Mouse (Mus musculus) lung, postnatal 0 days (tissue): ENCODE data around the gene Celsr1. TPM values are rescaled to one million over a fixed set of nuclear protein-coding genes. Genes with fewer than 3 reads are reported as not detected.
A peak's percentile ranks its signal among the peaks of the same experiment; 100 is the strongest.

Source experiments
- ATAC-seq: fragments of 200-750 bp; cut with Nextera tagmentation; 2 replicates; pipeline ENCODE4 v1.8.0; 2017; ENCODE audit warnings: moderate library complexity
- DNase-seq: peaks from one replicate; pipeline ENCODE4 v3.0.0-alpha.2; 2016; ENCODE audit warnings: low spot score
- H3K27ac ChIP-seq: fragments of 300-500 bp; sonication (generic); 2 replicates; pipeline ENCODE4 v1.5.1; 2014; ENCODE audit warnings: antibody characterized with exemption, mild to moderate bottlenecking, low read length, mixed read lengths
- H3K27me3 ChIP-seq: fragments of 300-500 bp; sonication (generic); replicated peaks from 2 replicates; pipeline ENCODE4 v1.6.1; 2014; ENCODE audit warnings: low read length, mixed read lengths; ENCODE audit not compliant: insufficient read depth
- H3K36me3 ChIP-seq: fragments of 300-500 bp; sonication (generic); 2 replicates; pipeline ENCODE4 v1.6.1; 2014; ENCODE audit warnings: low read length, mixed read lengths; ENCODE audit not compliant: insufficient read depth
- H3K4me1 ChIP-seq: fragments of 300-500 bp; sonication (generic); 2 replicates; pipeline ENCODE4 v1.6.1; 2014; ENCODE audit warnings: antibody characterized with exemption, low read depth, low read length, mixed read lengths; ENCODE audit not compliant: insufficient read depth
- H3K4me2 ChIP-seq: fragments of 300-500 bp; sonication (generic); replicated peaks from 2 replicates; pipeline ENCODE4 v1.6.1; 2014; ENCODE audit warnings: low read depth, mild to moderate bottlenecking, low read length, moderate library complexity, mixed read lengths
- H3K4me3 ChIP-seq: fragments of 300-500 bp; sonication (generic); 2 replicates; pipeline ENCODE4 v1.5.1; 2014; ENCODE audit warnings: low read depth, low read length
- H3K9ac ChIP-seq: fragments of 300-500 bp; sonication (generic); replicated peaks from 2 replicates; pipeline ENCODE4 v1.6.1; 2014; ENCODE audit warnings: low read depth, mild to moderate bottlenecking
- H3K9me3 ChIP-seq: fragments of 300-500 bp; sonication (generic); 2 replicates; pipeline ENCODE4 v1.6.1; 2016; ENCODE audit warnings: low read length, mixed read lengths
- CTCF ChIP-seq: IDR thresholded peaks from 2 replicates; pipeline ENCODE4 v1.5.1; 2016; ENCODE audit warnings: antibody characterized with exemption, mild to moderate bottlenecking
- EP300 ChIP-seq: IDR thresholded peaks from 2 replicates; pipeline ENCODE4 v1.6.1; 2016; ENCODE audit warnings: antibody characterized with exemption, mild to moderate bottlenecking, control low read depth
- WGBS: fragments of 180-500 bp; shearing (Covaris S2); extraction: QIAGEN DNeasy Blood & Tissue Kit; methylation state at CpG from one replicate; pipeline ENCODE4 v1.1.7; 2014; 5-methylcytosine and 5-hydroxymethylcytosine counted together
- polyA plus RNA-seq: library from polyadenylated mRNA; unstranded; fragments of >200 nt; fragmentation: Nextera tagmentation; extraction: Ambion mirVana; gene quantifications from 2 replicates; pipeline ENCODE4 v1.2.1, GENCODE M21; 2015

Celsr1 gene
- polyA plus RNA-seq, 1 experiment from 2014 or later, result 2.1 TPM

DNA sequence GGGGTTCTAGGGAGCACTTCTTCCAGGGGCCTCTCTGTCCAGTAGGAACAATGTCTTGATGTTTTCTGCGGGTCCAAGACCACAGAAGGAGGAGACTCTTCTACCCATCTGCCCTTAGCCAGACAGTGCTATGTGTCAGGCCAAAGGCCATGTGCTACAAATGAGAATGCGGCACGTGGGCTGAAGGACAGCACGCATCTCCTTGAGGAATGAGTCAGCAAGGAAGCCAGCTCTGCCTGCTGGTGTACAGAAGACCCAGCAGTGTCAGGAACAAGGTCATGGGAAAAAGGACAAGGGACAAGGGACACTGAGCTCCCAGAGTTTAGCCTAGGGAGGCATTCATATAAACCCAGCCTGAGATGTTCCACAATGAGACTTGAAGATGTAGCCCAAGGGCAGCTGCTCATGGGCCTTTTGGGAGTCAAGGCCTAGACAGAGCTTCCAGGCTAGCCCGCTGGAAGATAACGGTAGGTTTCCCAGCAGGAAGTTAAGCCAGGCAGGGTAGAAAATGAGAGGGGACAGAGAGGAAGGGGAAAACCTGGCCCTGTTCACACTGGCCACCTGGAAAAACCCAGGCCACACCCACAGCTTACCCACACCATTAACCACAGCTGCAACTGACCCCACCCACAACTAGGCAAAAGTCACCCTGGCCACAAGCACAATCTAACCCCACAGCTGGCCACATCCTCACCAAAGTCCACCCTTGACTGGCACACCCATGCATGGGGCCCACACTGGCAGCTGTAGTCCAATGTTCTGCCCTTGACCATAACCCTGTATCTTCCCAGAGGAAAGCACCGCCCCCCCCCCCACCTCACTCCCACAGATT lies 124.7 kb downstream of the Celsr1 start:
- H3K4me2 ChIP-seq, result no peak overlapping the region
- no peaks in the 10 kb centered on the region for H3K4me1 ChIP-seq
- no peaks in the 10 kb centered on the region for H3K36me3 ChIP-seq
- no peak overlapping the region for H3K27ac ChIP-seq
- no peaks in the 10 kb centered on the region for H3K9me3 ChIP-seq
- 77% methylated on average over 7 of the region's 7 CpGs for WGBS
- peak; percentile 39 for ATAC-seq
- no peaks in the 10 kb centered on the region for H3K27me3 ChIP-seq
- H3K4me3 ChIP-seq, result no peak overlapping the region
- TF ChIP-seq CTCF (no peak), EP300 (no peak)
- DNase-seq, result no peak
- no peak overlapping the region for H3K9ac ChIP-seq

DNA sequence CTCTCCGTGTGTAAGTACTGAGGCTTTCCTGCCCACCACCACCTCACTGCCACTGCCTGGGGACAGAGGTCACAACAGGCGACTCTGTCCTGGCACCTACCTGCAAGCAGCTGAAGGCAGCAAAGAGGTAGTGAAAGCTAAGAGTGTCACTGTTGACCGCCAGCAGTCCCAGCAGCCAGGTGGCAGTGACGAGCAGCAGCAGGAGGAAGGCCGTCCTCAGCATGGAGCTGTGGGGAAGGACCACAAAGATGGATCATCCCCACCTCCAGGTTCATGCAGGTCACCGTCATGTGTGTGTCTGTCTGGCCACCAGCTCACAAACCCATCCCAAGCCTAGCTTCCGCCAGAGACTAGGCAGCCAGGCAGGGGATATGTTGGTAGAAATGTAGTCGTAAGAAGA lies 129.8 kb downstream of the Celsr1 start:
- Histone ChIP-seq H3K4me3 (no peak overlapping the region), H3K27me3 (no peaks in the 10 kb centered on the region), H3K4me2 (no peak overlapping the region), H3K9ac (no peak overlapping the region), H3K9me3 (no peaks in the 10 kb centered on the region), H3K27ac (no peak overlapping the region), H3K36me3 (no peaks in the 10 kb centered on the region), H3K4me1 (no peaks in the 10 kb centered on the region)
- no peak for DNase-seq
- ATAC-seq, result no peak
- 49% methylated on average over 8 of the region's 8 CpGs for WGBS
- TF ChIP-seq EP300 (no peak), CTCF (peak; percentile 69)

DNA sequence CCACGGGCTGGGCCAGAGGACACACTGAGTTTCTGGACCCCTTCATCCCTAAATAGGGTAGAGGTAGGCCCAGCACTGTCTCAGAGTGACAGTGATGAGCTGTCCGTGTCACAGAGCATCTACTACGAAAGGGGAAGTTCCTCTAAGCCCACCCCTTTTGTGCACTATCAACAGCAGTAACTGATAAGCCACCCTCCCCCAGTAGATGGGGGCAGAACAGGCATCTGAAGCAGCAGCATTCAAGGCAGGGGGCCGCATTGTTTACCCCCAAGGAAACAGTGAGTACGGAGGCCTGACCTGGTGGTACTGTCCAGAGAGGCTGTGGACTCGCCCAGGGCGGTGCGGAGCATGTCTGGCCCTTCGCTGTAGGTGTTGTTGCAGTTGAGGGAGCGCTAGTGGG lies 131.1 kb downstream of the Celsr1 start:
- no peak for TF ChIP-seq EP300
- TF ChIP-seq CTCF, result no peak
- ATAC-seq (no peak), DNase-seq (no peak)
- H3K4me2 ChIP-seq, result no peak overlapping the region
- 69% methylated on average over 10 of the region's 10 CpGs for WGBS
- H3K27ac ChIP-seq, result no peak overlapping the region
- H3K4me1 ChIP-seq, result no peaks in the 10 kb centered on the region
- no peaks in the 10 kb centered on the region for H3K9me3 ChIP-seq
- H3K9ac ChIP-seq, result no peak overlapping the region
- H3K36me3 ChIP-seq, result peaks cover 6% of the 10 kb centered on the region; the same call in 1 of the 2 replicates
- no peaks in the 10 kb centered on the region for H3K27me3 ChIP-seq
- H3K4me3 ChIP-seq, result no peak overlapping the region

DNA sequence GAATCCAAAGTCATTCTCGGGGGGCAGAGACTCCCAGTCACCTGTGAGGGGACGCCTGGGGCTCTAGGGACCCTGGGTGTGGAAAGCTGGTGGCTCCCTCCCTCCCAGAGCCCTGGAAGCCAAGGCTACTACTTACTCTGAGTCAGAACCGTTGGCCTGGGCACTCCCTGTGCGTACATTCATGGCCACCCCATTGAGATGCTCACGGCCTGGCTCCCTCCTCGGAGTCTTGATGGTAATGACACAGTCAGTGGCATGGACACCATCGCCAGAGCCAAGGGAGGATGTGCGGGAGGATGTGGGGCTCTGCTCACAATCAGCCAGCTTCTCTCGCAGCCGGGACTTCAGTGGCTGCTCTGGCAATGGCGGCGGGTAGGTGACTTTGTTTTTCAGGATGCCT lies 132.8 kb downstream of the Celsr1 start:
- no peak overlapping the region for H3K9ac ChIP-seq
- no peaks in the 10 kb centered on the region for H3K4me1 ChIP-seq
- H3K4me3 ChIP-seq, result no peak overlapping the region
- peaks cover 16% of the 10 kb centered on the region; the same call in 1 of the 2 replicates for H3K36me3 ChIP-seq
- DNase-seq (no peak), ATAC-seq (no peak)
- 79% methylated on average over 12 of the region's 12 CpGs for WGBS
- no peaks in the 10 kb centered on the region for H3K9me3 ChIP-seq
- no peak overlapping the region for H3K4me2 ChIP-seq
- TF ChIP-seq EP300 (no peak), CTCF (no peak)
- no peaks in the 10 kb centered on the region for H3K27me3 ChIP-seq
- no peak overlapping the region for H3K27ac ChIP-seq

DNA sequence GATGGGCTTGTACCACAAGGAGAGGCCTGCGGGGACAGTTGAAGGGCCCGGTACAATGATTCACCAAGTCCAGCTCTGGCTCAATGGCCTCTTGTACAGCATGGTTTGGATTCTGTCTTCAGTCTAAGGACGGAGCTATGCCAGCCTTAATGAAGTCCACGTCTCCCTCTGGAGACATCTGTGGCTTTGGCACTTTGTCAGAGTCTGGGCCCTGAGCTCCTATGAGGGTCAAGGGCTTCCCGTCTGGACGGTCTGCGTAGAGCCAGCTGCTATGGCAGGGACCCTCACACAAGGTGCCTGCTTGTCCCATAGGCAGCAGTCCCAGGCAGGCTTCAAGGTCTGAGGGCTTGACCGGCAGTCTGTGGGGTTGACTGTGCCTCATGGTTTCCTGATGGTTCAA lies 133.3 kb downstream of the Celsr1 start:
- Histone ChIP-seq H3K9ac (no peak overlapping the region), H3K4me1 (no peaks in the 10 kb centered on the region), H3K36me3 (peaks cover 16% of the 10 kb centered on the region; the same call in 1 of the 2 replicates), H3K4me2 (no peak overlapping the region), H3K4me3 (no peak overlapping the region), H3K27me3 (no peaks in the 10 kb centered on the region), H3K9me3 (no peaks in the 10 kb centered on the region), H3K27ac (no peak overlapping the region)
- no peak for ATAC-seq
- no peak for TF ChIP-seq CTCF
- no peak for TF ChIP-seq EP300
- no peak for DNase-seq
- WGBS, result 74% methylated on average over 8 of the region's 8 CpGs

DNA sequence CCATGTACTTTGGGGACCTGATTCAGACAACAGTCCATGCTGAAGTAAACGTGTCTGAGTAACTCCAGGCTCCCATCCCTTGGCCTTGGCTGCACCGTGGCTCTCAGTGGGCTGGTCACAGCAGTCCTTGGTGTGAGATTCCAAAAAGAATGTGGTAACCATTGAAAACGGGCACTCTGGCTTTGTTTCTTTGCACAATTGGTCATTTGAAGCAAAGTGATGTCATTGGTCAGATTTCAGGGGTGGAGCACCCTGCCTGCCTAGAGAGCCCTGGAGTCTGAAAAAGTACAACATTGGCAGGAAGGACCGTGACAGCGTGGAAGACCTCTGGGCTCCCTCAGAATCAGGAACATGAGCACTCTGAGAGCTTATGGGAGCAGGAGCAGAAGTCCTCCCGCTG lies 134.2 kb downstream of the Celsr1 start:
- peak; percentile 45 for DNase-seq
- Histone ChIP-seq H3K27me3 (no peaks in the 10 kb centered on the region), H3K4me2 (no peak overlapping the region), H3K36me3 (peaks cover 21% of the 10 kb centered on the region; the same call in 1 of the 2 replicates), H3K9me3 (no peaks in the 10 kb centered on the region), H3K4me1 (no peaks in the 10 kb centered on the region), H3K9ac (no peak overlapping the region), H3K27ac (no peak overlapping the region), H3K4me3 (no peak overlapping the region)
- TF ChIP-seq CTCF (no peak), EP300 (no peak)
- 67% methylated on average over 6 of the region's 6 CpGs for WGBS
- peak; percentile 37; the same call in 1 of the 2 replicates for ATAC-seq
